Mouse (Mus musculus) adipocyte (in vitro differentiated cells): ENCODE data around the gene Taar7f.
"Not testable (repeated sequence)": the region's sequence is repeated elsewhere in the genome, so short reads cannot be mapped to it uniquely, and the experiment has no call there.

ENCODE experiments used
- DNase-seq: peaks from one replicate; pipeline ENCODE4 v3.0.0-alpha.2; 2016; ENCODE audit warnings: low spot score

The Taar7f gene

DNA sequence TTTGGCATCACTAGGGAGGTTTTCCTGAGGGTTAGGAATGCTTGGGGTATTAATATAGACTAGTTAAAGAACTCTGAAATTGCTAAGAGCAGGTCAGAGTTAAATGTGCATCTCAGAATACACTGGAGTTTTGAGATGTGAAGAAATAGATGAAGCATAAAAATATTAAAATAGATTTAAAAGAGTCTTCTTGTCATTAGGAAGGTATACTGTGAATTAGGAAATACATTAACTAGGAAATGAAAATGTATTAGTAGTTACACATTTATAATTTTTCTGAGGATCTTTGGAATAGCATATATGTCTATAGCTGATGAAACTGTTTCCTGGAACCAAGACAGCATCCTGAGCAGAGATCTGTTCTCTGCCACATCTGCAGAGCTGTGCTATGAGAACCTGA lies at the start of gene Taar7f:
TSS of gene Taar7f (plus strand) at position 301 of the 400 bp plus-strand sequence.
- no peak for DNase-seq

DNA sequence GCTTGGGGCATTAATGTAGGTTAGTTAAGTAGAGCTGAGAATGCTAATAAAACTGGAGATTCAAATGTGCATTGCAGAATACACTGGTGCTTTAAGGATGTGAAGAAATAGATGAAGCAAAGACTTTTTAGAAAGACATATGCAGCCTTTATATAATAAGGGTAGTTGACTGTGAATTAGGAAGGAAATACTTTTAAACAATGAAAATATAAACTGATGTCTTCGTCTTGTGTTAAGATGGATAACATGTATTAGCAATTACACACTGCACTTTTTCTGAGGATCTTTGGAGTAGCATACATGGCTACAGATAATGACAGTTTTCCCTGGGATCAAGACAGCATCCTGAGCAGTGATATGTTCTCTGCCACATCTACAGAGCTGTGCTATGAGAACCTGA lies 49.7 kb upstream of the Taar7f start, which contains the start of gene Taar7b:
TSS of gene Taar7b (plus strand) at position 301 of the 400 bp plus-strand sequence.
- no peak for DNase-seq

DNA sequence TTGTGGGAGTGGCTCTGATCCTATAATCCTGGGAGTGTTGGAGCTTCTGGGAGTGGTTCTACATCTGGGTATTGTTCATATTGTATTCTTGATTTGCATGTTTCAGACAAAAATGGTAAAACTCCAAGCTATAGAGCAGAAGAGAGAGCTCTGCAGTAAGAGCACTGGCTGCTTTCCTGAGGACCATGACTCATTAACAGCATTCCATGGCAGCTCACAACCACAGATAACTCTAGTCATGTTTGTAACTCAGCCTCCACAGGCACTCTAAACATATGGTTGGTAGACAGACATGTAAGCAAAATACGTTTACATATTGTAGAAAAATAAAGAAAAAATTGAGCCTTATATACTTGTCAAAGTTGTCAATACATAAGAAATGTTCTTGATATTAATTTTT lies 42.9 kb upstream of the Taar7f start:
- DNase-seq: no peak

DNA sequence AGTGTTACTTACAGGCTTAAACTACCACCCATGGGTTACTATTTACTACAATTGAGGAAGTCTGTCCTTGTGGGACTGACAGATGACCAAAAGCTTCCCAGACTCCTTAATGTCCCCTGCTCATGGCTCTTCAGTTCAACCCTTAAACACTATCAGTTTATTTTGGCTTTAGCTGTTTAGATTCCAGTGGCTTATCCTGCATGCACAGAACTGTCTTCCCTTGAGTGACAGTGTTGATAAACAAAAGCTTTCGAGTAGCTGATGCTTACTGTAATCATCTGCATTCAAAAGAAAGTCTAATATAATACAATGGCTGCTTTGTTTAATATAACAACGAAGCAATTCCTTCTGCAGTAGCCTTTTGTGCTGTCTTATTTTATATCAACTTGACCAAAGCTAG lies 42.3 kb upstream of the Taar7f start:
- no peak for DNase-seq

DNA sequence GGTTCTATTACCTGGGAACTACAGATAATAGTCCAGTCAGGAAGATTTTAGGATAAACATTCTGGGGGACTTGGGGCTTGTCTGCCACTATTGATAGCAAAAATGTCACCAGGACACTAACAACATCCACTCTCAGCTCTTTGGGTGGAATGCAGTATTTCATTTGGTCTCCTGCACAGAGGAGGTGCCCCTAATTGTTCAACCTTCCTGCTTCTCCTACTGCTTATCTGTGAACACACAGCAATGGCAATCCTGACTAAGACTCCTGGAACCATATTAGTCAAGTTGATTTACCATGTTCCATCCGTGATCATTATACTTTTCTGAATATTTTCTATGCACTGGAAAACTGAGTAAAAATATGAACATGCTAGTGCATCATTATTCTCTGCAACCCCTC lies 41.2 kb upstream of the Taar7f start:
- no peak for DNase-seq

DNA sequence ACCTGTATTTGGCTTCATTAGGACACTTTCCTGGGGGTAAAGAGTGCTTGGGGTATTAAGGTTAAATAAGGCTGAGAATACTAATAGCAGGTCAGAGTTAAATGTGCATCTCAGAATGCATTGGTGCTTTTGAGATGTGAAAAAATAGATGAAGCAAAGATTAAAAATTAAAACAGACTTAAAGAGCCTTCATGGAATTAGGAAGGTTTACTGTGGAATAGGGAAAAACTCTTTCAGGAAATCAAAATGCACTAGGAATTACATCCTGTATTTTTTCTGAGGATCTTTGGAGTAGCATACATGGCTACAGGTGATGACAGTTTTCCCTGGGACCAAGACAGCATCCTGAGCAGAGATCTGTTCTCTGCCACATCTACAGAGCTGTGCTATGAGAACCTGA lies 22.4 kb upstream of the Taar7f start, which contains the start of gene Taar7d:
TSS of gene Taar7d (plus strand) at position 301 of the 400 bp plus-strand sequence.
- DNase-seq: no peak

DNA sequence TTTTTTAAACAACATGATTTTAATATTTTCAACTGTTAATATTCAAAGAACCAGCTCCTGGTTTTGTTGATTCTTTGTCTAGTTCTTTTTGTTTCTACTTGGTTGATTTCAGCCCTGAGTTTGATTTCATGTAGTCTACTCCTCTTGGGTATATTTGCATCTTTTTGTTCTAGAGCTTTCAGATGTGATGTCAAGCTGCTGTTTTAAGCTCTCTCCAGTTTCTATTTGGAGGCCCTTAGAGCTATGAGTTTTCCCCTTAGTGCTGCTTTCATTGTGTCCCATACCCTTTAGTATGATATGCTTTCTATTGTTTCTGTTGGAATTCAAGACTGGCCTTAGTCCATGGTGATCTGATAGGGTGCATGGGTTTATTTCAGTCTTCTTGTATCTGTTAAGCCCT lies 18.0 kb upstream of the Taar7f start:
- DNase-seq: no peak

DNA sequence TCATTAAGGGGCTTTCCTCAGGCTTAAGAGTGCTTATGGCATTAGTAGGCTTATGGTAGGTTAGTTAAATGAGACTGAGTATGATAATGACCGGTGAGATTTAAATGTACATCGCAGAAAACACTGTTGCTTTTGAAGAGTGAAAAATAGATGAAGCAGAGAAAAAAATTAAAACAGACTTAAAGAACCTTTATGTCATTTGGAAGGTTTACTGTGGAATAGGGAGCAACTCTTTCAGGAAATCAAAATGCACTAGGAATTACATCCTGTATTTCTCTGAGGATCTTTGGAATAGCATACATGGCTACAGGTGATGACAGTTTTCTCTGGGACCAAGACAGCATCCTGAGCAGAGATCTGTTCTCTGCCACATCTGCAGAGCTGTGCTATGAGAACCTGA lies 12.0 kb upstream of the Taar7f start, which contains the start of gene Taar7e:
TSS of gene Taar7e (plus strand) at position 301 of the 400 bp plus-strand sequence.
- DNase-seq: no peak

DNA sequence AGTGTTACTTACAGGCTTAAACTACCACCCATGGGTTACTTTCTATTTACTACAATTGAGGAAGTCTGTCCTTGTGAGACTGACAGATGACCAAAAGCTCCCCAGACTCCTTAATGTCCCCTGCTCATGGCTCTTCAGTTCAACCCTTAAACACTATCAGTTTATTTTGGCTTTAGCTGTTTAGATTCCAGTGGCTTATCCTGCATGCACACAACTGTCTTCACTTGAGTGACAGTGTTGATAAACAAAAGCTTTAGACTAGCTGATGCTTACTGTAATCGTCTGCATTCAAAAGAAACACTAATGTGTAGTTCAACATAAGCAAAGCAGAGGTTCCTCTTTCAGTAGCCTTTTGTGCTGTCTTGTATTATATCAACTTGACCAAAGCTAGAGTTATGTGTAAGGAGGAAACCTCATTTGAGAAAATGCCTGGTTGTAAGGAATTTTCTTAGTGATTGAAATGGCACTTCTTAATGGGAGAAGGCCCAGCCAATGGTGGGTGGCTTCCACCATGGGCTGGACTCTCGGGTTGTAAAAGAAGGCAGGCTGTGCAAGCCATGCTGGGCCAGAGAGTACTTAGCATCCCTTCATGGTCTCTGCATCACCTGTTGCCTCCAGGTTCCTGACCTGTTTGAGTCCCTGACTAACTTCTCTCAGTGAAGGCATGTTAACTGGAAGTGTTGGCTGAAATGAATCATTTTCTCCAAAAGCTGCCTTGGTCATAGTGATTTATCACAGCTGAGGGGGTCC lies 9.0 kb upstream of the Taar7f start:
- DNase-seq: no peak

DNA sequence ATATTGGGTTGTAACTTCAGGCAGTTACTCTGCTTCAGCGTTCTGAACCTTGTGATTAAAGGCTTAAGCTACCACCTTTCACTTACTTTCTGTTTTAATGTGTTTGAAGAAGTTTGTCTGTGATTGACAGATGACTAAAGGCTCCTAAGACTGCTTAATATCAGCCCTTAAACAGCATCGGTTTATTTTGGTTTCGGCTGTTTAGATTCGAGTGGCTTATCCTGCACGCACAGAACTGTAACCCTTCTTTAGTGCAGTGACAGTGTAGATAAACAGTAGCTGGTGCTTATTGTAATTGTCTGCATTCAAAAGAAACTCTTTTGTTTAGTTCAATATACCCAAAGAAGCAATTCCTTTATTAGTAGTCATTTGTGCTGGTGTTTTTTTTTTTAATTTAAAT lies 2.7 kb downstream of the Taar7f start:
- DNase-seq: no peak

DNA sequence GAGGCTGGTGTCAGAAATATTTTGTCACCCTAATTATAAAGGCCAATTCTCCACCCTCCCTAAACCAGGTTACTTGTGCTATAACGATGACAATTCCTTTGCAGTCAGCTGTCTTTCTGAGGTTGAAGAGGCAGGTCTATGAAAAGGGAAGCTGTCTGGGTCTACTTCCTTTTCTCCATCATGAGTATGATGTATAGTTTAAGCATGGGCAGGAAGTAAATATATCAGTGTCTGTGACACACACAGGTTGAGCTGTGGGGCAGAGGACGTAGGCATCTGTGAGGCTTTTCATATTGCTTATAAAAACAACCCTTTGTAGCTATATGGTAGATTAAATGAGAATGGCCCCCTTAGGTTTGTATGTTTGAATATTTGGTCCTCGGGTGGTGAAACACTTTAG lies 9.7 kb downstream of the Taar7f start:
- no peak for DNase-seq

DNA sequence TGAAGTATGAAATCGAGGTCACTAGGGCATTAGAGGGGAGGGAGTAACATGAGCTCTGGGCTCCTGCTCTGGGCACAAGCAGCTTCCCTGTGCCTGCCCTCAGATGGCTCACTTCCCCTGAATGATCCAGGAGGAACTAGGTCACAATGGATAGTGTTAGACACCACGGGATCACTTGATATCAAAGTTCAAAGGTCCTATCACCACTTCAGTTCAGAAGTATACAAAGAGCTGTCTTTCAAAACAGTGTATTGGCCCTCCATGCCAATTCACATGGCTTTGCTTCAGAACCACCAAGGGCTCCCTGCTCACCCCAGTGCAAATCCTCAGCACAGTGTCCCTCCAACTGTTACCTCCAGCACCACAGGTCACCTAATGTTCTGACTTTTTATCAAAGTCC lies 25.4 kb downstream of the Taar7f start:
- not testable (repeated sequence) for DNase-seq

DNA sequence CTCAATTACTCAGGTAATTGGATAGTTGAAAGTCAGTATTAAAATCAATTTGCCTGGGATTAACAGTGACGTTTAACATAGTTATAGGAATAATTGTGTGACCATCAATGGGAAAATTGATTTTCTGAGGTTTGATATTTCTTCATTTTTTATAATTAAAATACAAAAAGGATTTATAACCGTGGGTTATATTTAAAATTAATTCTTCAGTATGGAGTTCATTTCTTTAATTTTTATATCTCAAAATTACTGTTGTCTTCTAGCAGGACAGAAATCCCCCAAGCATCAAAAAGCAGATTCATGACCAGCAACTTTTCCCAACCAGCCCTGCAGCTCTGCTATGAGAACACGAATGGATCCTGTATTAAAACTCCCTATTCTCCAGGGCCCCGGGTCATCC lies 26.9 kb downstream of the Taar7f start, which contains the start of gene Taar8a:
TSS of gene Taar8a (plus strand) at position 301 of the 400 bp plus-strand sequence.
- not testable (repeated sequence) for DNase-seq

DNA sequence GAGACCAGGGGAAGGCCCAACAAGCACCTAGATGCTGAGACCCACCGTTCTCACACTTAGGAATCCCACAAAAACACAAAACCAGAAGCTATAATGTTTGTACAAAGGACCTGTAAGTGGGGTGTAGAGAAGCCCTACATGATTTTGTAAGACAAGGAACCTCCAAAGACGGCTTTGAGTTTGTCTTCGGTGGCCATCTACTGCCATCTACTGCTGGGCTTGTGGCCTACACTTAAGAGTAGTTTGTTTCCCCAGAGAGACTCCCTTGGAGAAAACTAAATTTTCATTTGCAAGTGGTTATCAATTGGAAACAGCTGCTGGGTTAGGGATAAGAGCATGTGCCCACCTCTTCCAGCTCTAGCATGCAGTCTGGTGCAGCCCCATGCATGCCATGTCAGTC lies 30.9 kb downstream of the Taar7f start:
- peak; percentile 65 for DNase-seq

DNA sequence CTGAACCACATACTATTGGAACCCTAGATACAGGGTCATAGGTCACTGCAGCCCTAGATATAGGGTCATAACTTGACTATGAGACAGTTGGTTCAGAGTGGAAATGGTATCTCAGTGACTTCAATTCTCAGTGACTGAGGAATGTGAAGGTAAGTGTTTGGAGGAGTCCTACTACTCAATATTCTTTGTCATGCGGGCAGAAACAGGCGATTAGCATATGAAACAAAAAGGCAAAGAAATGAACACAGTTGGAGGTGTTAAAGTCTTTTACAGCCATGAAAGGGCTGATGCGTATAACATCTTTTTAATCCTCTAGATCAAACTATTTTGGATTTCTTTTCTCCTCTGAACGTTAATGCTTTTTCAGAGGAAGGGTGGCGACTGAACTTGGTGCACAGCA lies 36.6 kb downstream of the Taar7f start:
- no peak for DNase-seq

DNA sequence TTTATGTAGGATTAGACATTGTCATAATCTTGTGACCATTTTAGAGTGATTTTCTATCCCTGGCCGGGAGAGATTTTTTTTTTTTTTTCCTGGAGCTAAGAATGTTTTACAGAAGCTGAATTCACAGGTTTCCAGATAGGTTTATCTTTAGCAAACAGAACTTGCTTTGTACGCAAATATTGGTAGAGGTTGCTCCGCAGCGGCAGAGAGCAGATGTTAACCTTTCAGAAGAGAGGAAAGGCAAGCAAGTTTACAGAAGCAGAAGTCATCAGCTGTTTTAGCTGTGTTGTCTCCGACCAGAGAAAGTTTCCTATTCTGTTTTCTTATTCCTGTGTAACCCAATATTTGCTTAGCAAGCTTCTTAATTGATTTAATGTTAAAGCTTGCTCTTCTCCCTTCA lies 37.2 kb downstream of the Taar7f start:
- no peak for DNase-seq

DNA sequence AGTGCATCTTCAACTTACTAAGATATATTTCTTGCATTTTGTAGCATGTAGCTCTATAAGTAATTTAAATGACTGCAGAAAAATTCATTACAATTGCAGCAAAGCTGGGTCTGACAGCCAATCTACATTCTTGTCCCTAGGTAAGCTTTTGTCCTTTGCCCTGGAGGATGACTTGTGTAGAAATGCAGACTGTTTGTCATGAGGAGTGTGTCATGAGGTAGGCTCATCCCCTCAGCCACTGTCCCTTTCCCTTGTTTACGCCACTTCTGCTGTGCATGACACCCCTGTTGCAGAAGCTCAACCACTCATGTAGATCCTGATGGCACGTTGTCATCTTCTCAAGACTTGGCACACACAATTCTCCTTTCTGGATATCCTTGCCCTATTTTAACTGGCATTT lies 37.9 kb downstream of the Taar7f start:
- no peak for DNase-seq

DNA sequence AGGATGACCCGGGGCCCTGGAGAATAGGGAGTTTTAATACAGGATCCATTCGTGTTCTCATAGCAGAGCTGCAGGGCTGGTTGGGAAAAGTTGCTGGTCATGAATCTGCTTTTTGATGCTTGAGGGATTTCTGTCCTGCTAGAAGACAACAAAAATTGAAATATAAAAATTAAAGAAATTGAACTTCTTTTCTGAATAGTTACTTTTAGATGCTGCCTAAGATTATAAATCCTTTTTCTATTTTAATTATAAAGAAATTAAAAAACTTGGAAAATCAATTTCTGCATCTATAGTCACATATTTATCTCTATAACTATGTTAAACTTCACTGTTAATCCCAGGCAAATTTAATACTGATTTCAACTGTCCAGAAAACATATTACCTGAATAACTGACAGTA lies 42.9 kb downstream of the Taar7f start, which contains the start of gene Taar8b:
TSS of gene Taar8b (minus strand) at position 101 of the 400 bp plus-strand sequence.
- no peak for DNase-seq

DNA sequence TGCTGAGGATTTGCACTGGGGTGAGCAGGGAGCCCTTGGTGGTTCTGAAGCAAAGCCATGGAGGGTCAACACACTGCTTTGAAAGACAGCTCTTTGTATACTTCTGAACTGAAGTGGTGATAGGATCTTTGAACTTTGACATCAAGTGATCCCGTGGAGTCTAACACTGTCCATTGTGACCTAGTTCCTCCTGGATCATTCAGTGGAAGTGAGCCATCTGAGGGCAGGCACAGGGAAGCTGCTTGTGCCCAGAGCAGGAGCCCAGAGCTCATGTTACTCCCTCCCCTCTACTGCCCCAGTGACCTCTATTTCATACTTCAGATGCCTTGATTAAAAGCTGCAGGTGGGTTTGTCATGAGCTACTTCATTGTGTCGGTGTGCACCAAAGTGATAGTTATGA lies 47.7 kb downstream of the Taar7f start:
- not testable (repeated sequence) for DNase-seq
